Mouse (Mus musculus) liver, adult 2 months (tissue): ENCODE measurements at regions not wholly inside any gene's neighbourhood (a gene's known extent, or its start where the extent isn't known, plus 50 kb on each side); places are given as distances from the start of the nearest gene placed in this dataset.

Experiments
- DNase-seq: peaks from one replicate; pipeline ENCODE4 v3.0.0-alpha.2; 2011; ENCODE audit warnings: low read depth, low spot score; ENCODE audit errors: extremely low read depth
- H3K27ac ChIP-seq: fragments of 200-500 bp; replicated peaks from 2 replicates; pipeline ENCODE4 v1.5.1; 2012; ENCODE audit warnings: low read depth, mild to moderate bottlenecking, control low read depth, inconsistent platforms, low read length; ENCODE audit not compliant: insufficient read depth
- H3K27me3 ChIP-seq: fragments of 200-500 bp; 2 replicates; pipeline ENCODE4 v1.6.1; 2012; ENCODE audit warnings: mild to moderate bottlenecking, moderate library complexity, low read length, inconsistent platforms; ENCODE audit not compliant: control insufficient read depth, insufficient read depth
- H3K36me3 ChIP-seq: fragments of 200-500 bp; 2 replicates; pipeline ENCODE4 v1.6.1; 2012; ENCODE audit warnings: low read length, inconsistent platforms; ENCODE audit not compliant: control insufficient read depth, insufficient read depth
- H3K4me1 ChIP-seq: fragments of 200-500 bp; 2 replicates; pipeline ENCODE4 v1.6.1; 2011; ENCODE audit warnings: low read length; ENCODE audit not compliant: control insufficient read depth, insufficient read depth
- H3K4me3 ChIP-seq: fragments of 200-500 bp; 2 replicates; pipeline ENCODE4 v1.5.1; 2011; ENCODE audit warnings: low read depth, mild to moderate bottlenecking, control low read depth, low read length, moderate library complexity; ENCODE audit not compliant: insufficient read depth
- H3K79me2 ChIP-seq: fragments of 200-500 bp; 2 replicates; pipeline ENCODE4 v1.6.1; 2012; ENCODE audit warnings: inconsistent platforms, mild to moderate bottlenecking, low read length, moderate library complexity; ENCODE audit not compliant: control insufficient read depth, insufficient read depth
- H3K9ac ChIP-seq: fragments of 200-500 bp; 2 replicates; pipeline ENCODE4 v1.6.1; 2012; ENCODE audit warnings: low read depth, mild to moderate bottlenecking, control low read depth, inconsistent platforms, low read length
- CTCF ChIP-seq: fragments of 200-500 bp; IDR thresholded peaks from 2 replicates; pipeline ENCODE4 v1.5.1; 2011; ENCODE audit warnings: low read depth, low read length, control low read depth
- POLR2A ChIP-seq: fragments of 200-500 bp; IDR thresholded peaks from 2 replicates; pipeline ENCODE4 v1.6.1; 2011; ENCODE audit warnings: low read length, control low read depth; ENCODE audit not compliant: insufficient read depth; ENCODE audit errors: extremely low read depth
- WGBS: fragments of 180-500 bp; shearing (Covaris S2); methylation state at CpG from one replicate; pipeline ENCODE4 v1.1.7; 2018; 5-methylcytosine and 5-hydroxymethylcytosine counted together

DNA sequence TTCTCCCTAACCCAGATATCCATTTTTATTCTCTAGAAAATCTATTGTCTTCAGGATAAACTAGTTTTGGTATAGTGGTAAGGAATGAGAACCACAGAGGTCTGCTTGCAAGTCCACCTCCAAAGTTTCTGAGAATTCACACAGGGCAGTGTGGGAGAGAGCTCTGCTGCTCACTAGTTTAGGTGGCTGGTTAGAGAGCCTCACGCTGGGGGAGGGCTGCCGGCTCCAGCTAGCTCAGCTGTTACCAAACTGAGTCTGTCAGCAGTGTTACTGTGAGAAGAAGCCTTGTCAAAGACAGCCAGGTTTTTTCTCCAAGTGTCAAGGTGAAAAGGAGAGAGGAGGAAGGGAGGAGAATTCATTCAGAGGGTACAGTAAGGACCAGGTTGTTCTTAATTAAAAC is 147.8 kb upstream of the Eif4g2 start:
- Histone ChIP-seq H3K4me1 (0 out of 2 replicates have a peak, but pooled peaks cover 3% of the 10 kb centered on the region), H3K27ac (no peak overlapping the region), H3K4me3 (no peak overlapping the region), H3K36me3 (no peaks in the 10 kb centered on the region), H3K79me2 (no peaks in the 10 kb centered on the region), H3K9ac (no peak overlapping the region), H3K27me3 (no peaks in the 10 kb centered on the region)
- no peak for DNase-seq
- TF ChIP-seq CTCF (no peak), POLR2A (no peak)
- 75% methylated on average over 2 of the region's 2 CpGs for WGBS

DNA sequence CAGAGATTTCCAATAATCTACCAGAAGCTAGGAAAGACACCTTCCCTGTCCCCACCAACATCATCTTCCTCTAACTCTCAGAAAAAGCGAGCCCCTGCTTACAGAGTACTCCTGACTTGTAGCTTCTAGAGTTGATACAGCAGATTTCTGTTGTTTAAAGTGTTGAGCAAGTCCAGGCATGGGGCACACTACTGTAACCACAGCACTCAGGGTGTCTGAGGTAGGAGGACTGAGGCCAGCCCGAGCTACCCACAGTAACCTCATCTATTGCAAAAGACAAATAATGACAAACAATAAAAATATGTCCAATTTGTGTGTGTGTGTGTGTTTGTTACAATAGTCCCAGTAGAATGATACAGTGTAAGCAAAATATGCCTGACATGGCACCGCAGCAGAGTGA is 144.3 kb upstream of the Eif4g2 start:
- TF ChIP-seq CTCF: no peak
- TF ChIP-seq POLR2A: no peak
- Histone ChIP-seq H3K79me2 (no peaks in the 10 kb centered on the region), H3K4me3 (no peak overlapping the region), H3K9ac (no peak overlapping the region), H3K27me3 (no peaks in the 10 kb centered on the region), H3K36me3 (no peaks in the 10 kb centered on the region), H3K27ac (no peak overlapping the region), H3K4me1 (0 out of 2 replicates have a peak, but pooled peaks cover 3% of the 10 kb centered on the region)
- WGBS: 28% methylated on average over 3 of the region's 3 CpGs
- DNase-seq: no peak

DNA sequence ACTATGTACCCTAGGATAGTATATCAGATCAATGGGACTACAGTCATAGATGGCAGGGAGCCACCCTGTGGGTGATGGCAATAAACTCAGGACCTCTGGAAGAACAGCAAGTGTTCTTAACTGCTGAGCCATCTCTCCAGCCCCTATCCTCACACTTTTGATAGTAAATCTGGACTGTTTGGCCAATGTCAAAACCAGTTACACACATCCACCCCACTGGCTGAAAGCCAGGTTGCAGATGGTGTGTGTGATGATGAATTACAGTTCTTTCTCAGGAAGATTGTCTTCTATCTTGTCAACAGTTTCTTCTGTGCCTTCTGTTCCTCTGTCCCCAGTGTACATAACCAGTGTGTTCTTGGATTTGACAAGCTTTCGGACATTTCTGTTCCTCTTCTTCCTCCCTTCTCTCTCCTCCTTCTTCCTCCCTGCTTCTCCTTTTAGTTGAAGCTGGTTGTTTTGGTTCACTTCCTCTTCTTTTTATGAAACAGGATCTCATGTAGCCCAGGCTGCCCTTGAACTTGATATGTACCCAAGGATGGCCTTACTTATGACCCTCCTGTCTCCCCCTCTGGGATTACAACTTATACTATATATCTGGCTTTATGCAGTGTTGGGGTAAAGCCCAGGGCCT is 143.3 kb upstream of the Eif4g2 start:
- H3K27ac ChIP-seq: no peak overlapping the region
- DNase-seq: peak; percentile 9
- no peaks in the 10 kb centered on the region for H3K79me2 ChIP-seq
- H3K36me3 ChIP-seq: no peaks in the 10 kb centered on the region
- H3K4me1 ChIP-seq: 0 out of 2 replicates have a peak, but pooled peaks cover 3% of the 10 kb centered on the region
- no peak overlapping the region for H3K4me3 ChIP-seq
- no peak overlapping the region for H3K9ac ChIP-seq
- TF ChIP-seq POLR2A: no peak
- no peak for TF ChIP-seq CTCF
- 79% methylated on average over 1 of the region's 1 CpGs for WGBS
- no peaks in the 10 kb centered on the region for H3K27me3 ChIP-seq

DNA sequence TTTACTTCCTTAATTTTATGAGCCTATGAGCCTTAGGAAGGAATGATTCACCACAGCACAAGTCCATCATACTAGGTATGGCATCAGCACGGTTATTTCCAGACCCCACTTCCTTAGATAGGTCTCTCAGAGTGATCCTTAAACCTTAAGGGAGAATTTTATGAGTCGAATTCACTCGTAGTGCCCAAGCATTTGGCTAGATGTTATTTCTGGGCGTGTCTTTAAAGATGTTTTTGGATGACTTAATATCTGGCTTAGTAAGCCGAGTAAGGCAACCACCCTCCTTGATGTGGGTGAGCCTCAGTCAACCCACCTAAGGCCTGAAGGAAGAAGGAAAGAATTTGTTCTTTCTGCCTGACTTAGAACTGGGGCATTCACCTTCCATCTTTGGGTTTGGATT is 132.8 kb upstream of the Eif4g2 start:
- TF ChIP-seq CTCF (no peak), POLR2A (no peak)
- 83% methylated on average over 5 of the region's 5 CpGs for WGBS
- H3K27me3 ChIP-seq: no peaks in the 10 kb centered on the region; the same call in 1 of the 2 replicates

DNA sequence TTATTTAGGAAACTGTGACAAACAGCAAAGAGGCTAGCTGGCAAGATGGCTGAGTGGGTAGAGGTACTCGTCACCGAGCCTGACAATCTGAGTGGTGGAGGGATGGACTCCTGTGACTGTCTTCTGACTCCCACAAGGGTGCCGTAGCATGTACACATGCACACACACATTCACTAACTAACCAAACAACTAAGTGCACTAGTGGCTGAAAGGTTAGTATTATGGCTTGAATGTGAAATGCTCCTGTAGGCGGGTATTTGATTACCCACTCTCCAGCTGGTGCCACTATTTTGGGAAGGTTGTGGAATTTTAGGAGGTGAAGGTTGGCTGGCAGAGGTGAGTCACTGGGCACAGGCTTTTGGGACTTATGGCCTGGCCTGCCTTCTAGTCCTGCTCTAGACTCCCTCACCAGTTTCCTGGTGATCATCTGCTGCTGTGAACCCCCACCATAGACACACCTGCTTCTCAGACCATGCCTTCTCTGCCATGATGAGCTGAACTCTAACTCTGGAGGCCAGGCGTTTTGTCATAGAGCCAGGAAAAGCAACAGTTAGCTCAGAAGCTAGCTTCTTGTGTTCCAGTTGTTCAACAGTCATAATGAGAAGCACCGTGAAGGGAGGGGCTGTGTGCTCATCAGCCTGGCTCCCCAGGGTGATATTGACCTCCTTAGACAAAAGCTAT is 131.5 kb upstream of the Eif4g2 start:
- Histone ChIP-seq H3K27me3 (no peaks in the 10 kb centered on the region), H3K36me3 (no peaks in the 10 kb centered on the region), H3K79me2 (no peaks in the 10 kb centered on the region), H3K4me3 (no peak overlapping the region), H3K27ac (no peak overlapping the region), H3K4me1 (no peaks in the 10 kb centered on the region), H3K9ac (no peak overlapping the region)
- no peak for DNase-seq
- TF ChIP-seq POLR2A: no peak
- no peak for TF ChIP-seq CTCF
- WGBS: 90% methylated on average over 6 of the region's 6 CpGs

More for the DNA sequence above, 132.8 kb upstream of the Eif4g2 start:
- no peak overlapping the region for H3K27ac ChIP-seq
- H3K9ac ChIP-seq: no peak overlapping the region
- H3K79me2 ChIP-seq: no peaks in the 10 kb centered on the region
- DNase-seq: no peak
- H3K4me1 ChIP-seq: no peaks in the 10 kb centered on the region
- no peak overlapping the region for H3K4me3 ChIP-seq
- H3K36me3 ChIP-seq: no peaks in the 10 kb centered on the region

DNA sequence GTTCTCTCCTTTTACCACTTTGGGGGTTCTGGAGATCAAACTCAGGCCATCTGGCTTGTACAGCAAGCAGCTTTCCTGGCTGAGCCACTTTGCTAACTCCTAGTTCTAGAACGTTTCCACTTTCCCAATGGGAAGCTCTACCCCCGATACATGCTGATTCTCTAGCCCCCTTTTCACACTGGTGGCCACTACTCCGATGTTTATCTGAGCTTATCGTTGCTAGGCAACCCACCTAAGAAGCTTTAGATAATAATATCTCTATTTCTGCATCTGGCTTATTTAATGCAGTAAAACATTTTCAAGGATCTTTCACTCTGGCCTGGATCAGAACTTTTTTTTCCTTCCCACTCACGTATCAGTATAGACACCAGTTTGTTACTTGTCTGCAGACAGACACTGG is 129.4 kb upstream of the Eif4g2 start:
- H3K79me2 ChIP-seq: no peaks in the 10 kb centered on the region

More for the DNA sequence above, 129.4 kb upstream of the Eif4g2 start:
- no peaks in the 10 kb centered on the region for H3K36me3 ChIP-seq
- H3K9ac ChIP-seq: no peak overlapping the region
- no peak overlapping the region for H3K4me3 ChIP-seq
- no peak overlapping the region for H3K27ac ChIP-seq
- H3K27me3 ChIP-seq: no peaks in the 10 kb centered on the region
- TF ChIP-seq POLR2A: no peak
- TF ChIP-seq CTCF: no peak
- 74% methylated on average over 5 of the region's 5 CpGs for WGBS
- H3K4me1 ChIP-seq: no peaks in the 10 kb centered on the region
- DNase-seq: no peak
